Mouse (Mus musculus) hindbrain, embryonic 11.5 days (tissue): ENCODE data around the gene Itfg2. TPM values are rescaled to one million over a fixed set of nuclear protein-coding genes. Genes with fewer than 3 reads are reported as not detected.

ENCODE experiments used
- ATAC-seq: fragments of 200-750 bp; cut with Nextera tagmentation; 2 replicates; pipeline ENCODE4 v1.8.0; 2017; ENCODE audit warnings: mild to moderate bottlenecking, moderate TSS enrichment, moderate library complexity; ENCODE audit not compliant: low FRiP score
- DNase-seq: peaks from one replicate; pipeline ENCODE4 v3.0.0-alpha.2; 2015; ENCODE audit warnings: low spot score
- H3K27ac ChIP-seq: fragments of 300-500 bp; sonication (generic); 2 replicates; pipeline ENCODE4 v1.5.1; 2014; ENCODE audit warnings: mild to moderate bottlenecking, low read depth, low read length
- H3K27me3 ChIP-seq: fragments of 300-500 bp; sonication (generic); 2 replicates; pipeline ENCODE4 v1.6.1; 2014; ENCODE audit warnings: mild to moderate bottlenecking, low read length, moderate library complexity, mixed read lengths; ENCODE audit not compliant: control insufficient read depth, insufficient read depth
- H3K36me3 ChIP-seq: fragments of 300-500 bp; sonication (generic); 2 replicates; pipeline ENCODE4 v1.6.1; 2014; ENCODE audit warnings: mild to moderate bottlenecking, low read length, moderate library complexity, mixed read lengths; ENCODE audit not compliant: control insufficient read depth, insufficient read depth
- H3K4me1 ChIP-seq: fragments of 300-500 bp; sonication (generic); replicated peaks from 2 replicates; pipeline ENCODE4 v1.6.1; 2014; ENCODE audit warnings: low read length, mixed read lengths; ENCODE audit not compliant: control insufficient read depth, insufficient read depth
- H3K4me2 ChIP-seq: fragments of 300-500 bp; sonication (generic); replicated peaks from 2 replicates; pipeline ENCODE4 v1.6.1; 2014; ENCODE audit warnings: mild to moderate bottlenecking, low read depth, low read length
- H3K4me3 ChIP-seq: fragments of 300-500 bp; sonication (generic); 2 replicates; pipeline ENCODE4 v1.5.1; 2014; ENCODE audit warnings: low read depth, low read length
- H3K9ac ChIP-seq: fragments of 300-500 bp; sonication (generic); 2 replicates; pipeline ENCODE4 v1.6.1; 2014; ENCODE audit warnings: low read depth, low read length
- H3K9me3 ChIP-seq: fragments of 300-500 bp; sonication (generic); 2 replicates; pipeline ENCODE4 v1.6.1; 2016; ENCODE audit warnings: low read length; ENCODE audit not compliant: control insufficient read depth
- WGBS: fragments of 180-500 bp; shearing (Covaris S2); extraction: QIAGEN DNeasy Blood & Tissue Kit; methylation state at CpG from one replicate; pipeline ENCODE4 v1.1.7; 2014; 5-methylcytosine and 5-hydroxymethylcytosine counted together
- polyA plus RNA-seq: library from polyadenylated mRNA; unstranded; fragments of >200 nt; fragmentation: Nextera tagmentation; extraction: Ambion mirVana; gene quantifications from 2 replicates; pipeline ENCODE4 v1.2.1, GENCODE M21; 2014

Gene Itfg2
- polyA plus RNA-seq, 1 experiment from 2014 or later, result 32.2 TPM

DNA sequence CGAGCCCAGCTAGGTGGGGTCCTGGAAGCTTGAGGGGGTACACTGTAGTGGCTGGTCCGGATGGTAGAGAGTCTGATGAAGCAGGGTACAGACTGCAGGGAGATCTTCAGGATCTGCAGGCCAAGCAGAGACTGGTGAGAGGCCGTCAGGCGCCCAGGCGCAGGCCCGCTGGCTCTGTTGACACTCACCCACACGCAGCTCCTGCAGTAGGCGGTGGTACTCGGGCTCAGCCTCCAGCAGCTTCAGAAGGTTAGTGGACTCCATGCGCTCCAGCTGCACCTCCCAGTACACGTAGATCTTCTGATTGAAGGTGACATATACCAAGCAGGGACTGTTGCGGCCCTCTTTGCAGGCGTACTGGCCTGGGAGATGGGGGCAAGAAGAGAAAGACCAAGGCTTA lies 14.4 kb downstream of the Itfg2 start:
- Histone ChIP-seq H3K4me1 (no peaks in the 10 kb centered on the region), H3K27ac (no peak overlapping the region), H3K4me3 (no peak overlapping the region), H3K27me3 (no peaks in the 10 kb centered on the region), H3K9ac (no peak overlapping the region), H3K4me2 (no peak overlapping the region), H3K9me3 (no peaks in the 10 kb centered on the region), H3K36me3 (peaks cover 7% of the 10 kb centered on the region; the same call in 1 of the 2 replicates)
- WGBS, result 93% methylated on average over 13 of the region's 13 CpGs
- ATAC-seq (no peak), DNase-seq (no peak)

DNA sequence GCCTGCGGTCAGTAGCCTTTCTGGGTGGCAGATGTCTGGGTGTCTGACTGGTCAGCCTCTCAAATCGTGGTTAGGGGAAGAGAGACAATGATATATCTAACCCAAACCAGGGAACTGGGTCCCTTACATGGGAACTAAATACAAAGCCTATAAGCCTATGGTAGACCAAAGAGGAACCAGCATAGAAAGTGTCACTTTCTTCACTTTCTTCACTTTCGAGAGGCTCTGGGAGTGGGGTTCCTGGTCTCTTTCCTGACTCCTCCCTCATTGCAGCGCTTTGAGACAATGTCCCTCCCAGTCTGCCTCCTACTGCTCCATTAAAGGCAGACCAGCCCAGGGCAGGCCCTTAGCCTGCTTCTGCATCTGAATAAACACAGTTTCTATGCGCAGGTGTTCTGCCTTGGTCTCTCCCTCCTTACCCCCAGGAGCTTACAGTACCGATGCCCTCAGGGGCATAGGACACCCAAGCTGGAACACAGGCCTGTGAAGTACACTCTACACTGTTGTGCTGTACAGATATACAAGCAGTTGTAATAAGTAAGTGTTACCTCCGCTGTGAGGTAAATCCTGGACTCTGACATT lies 16.1 kb downstream of the Itfg2 start:
- Histone ChIP-seq H3K9ac (no peak overlapping the region), H3K36me3 (peaks cover 7% of the 10 kb centered on the region; the same call in 1 of the 2 replicates), H3K27me3 (no peaks in the 10 kb centered on the region), H3K4me1 (no peaks in the 10 kb centered on the region), H3K4me3 (no peak overlapping the region), H3K4me2 (no peak overlapping the region), H3K9me3 (no peaks in the 10 kb centered on the region), H3K27ac (no peak overlapping the region)
- WGBS, result 85% methylated on average over 7 of the region's 7 CpGs
- DNase-seq (no peak), ATAC-seq (no peak)

DNA sequence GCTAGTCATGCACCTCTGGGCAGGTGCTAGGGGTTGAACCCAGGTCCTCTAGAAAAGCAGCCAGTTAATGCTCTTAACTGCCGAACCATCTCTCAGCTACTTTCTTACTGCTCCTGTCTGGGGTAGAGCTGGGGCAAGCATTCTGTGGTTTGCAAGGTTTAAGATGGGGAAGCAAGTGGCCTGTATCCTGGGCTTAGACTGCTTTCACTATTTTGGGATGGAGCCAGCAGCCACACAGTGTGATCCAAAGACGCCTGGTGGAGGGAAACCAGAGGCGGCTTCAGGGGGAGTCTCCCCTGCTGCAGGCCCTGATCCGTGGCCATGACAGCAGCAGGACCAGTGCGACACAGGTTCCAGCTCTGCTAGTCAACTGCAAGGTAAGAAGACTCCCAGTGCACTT lies 20.0 kb downstream of the Itfg2 start:
- no peak overlapping the region for H3K4me3 ChIP-seq
- H3K9me3 ChIP-seq, result no peaks in the 10 kb centered on the region
- H3K4me2 ChIP-seq, result no peak overlapping the region
- H3K4me1 ChIP-seq, result no peaks in the 10 kb centered on the region
- 67% methylated on average over 5 of the region's 5 CpGs for WGBS
- H3K36me3 ChIP-seq, result peaks cover 5% of the 10 kb centered on the region; the same call in 1 of the 2 replicates
- no peak overlapping the region for H3K27ac ChIP-seq
- ATAC-seq, result no peak
- no peak for DNase-seq
- H3K27me3 ChIP-seq, result no peaks in the 10 kb centered on the region
- H3K9ac ChIP-seq, result no peak overlapping the region

DNA sequence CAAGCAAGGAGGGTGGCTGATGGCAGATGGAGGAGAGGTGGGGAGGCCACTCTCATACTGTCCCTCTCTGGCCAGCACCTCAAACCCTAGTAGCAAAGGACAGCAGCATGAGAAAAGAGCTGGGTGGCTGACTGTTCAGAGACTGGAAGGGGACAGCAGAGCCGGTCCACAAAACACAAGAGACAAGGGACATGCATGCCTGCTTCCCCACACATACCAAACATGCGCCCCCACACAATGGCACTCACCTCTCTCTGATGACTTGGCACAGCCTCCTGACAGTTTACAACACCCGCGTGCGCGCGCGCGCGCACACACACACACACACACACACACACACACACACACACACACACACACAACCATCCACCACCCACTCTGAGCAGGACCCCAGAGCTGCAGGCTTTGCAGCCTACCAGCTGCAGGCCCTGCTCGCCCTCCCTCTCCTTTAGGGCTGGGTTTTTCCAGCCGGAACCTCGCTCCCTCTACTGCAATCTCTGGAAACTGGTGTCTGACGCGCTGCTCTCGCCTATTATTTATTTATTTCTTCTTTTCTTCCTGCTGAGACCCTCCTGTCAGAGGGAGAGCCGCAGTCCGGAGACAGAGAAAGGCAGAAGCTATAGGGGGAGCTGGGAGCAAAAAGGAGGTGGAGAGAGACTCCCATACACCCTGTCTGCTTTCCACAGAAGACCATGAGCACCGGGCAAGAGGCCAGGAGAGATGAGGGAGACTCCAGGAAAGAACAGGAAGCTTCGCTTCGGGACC lies 25.1 kb downstream of the Itfg2 start:
- Histone ChIP-seq H3K9ac (no peak overlapping the region), H3K27me3 (no peaks in the 10 kb centered on the region), H3K36me3 (no peaks in the 10 kb centered on the region), H3K4me3 (no peak overlapping the region), H3K9me3 (no peaks in the 10 kb centered on the region), H3K4me1 (no peaks in the 10 kb centered on the region), H3K4me2 (peak overlapping the region; percentile 12; the same call in 1 of the 2 replicates), H3K27ac (no peak overlapping the region)
- 46% methylated on average over 20 of the region's 21 CpGs for WGBS
- peak; percentile 63 for ATAC-seq
- DNase-seq, result peak; percentile 18

DNA sequence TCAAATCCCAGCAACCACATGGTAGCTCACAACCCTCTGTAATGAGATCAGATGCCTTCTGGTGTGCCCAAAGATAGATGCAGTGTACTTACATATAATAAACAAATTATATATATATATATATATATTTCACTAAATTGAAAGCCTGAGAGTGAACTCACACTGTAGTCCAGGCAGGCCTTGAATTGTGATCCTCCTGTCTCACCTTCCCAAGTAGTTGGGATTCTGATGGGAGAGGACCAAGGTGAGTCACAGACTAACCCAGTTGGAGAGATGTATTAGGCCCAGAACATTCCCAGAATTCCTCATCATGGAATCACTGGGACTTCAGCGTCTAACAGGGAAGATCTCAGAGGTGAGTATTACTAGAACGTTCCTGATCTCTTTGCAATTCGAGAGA lies 25.7 kb downstream of the Itfg2 start, which contains the start of gene Nrip2:
Gene Nrip2 (plus strand): TSS at position 301 of the 400 bp plus-strand sequence.
- Histone ChIP-seq H3K9ac (no peak within 1 kb of the TSS), H3K36me3 (no peaks in the 10 kb centered on the region), H3K27me3 (no peaks in the 10 kb centered on the region), H3K27ac (no peak within 1 kb of the TSS), H3K9me3 (no peaks in the 10 kb centered on the region), H3K4me3 (no peak within 1 kb of the TSS), H3K4me2 (peak within 1 kb of the TSS; percentile 12; the same call in 1 of the 2 replicates), H3K4me1 (no peaks in the 10 kb centered on the region)
- no peak for DNase-seq
- no peak for ATAC-seq
- WGBS, result 83% methylated on average over 3 of the region's 3 CpGs

DNA sequence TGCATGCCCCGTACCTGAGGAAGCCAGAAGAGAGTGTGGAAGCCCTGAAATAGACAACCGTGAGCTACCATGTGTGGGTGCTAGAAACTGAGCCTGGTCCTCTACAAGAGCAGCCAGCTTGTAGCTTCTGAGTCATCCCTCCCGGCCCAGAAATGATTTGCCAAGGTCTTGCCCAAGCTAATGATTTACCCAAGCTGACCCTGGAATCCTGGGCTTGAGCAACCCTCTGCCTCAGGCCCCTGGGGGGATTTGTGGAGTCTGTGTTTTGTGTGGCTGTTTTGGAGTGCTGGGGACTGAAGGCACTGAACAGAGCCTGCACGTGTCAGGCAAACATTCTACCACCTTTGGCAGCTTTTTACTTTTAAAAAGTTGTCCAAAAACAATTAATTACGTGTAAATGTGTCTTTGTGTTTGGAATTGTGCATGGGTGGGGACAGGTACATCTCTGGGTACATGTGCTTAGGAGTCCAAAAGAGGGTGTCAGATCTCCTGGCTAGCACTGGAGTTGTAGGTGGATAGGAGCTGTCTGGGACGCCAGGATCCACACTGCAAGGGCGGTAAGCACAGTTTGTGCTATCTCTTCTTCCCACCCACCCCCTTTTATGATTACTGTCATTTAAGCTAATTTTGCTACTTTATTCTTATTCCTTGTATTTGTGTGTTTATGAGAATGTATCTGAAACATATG lies 27.0 kb downstream of the Itfg2 start:
- Histone ChIP-seq H3K9me3 (no peaks in the 10 kb centered on the region), H3K27ac (no peak overlapping the region), H3K4me1 (no peaks in the 10 kb centered on the region), H3K27me3 (no peaks in the 10 kb centered on the region), H3K9ac (no peak overlapping the region), H3K4me3 (no peak overlapping the region), H3K36me3 (no peaks in the 10 kb centered on the region), H3K4me2 (no peak overlapping the region)
- 81% methylated on average over 7 of the region's 7 CpGs for WGBS
- ATAC-seq (no peak), DNase-seq (no peak)

DNA sequence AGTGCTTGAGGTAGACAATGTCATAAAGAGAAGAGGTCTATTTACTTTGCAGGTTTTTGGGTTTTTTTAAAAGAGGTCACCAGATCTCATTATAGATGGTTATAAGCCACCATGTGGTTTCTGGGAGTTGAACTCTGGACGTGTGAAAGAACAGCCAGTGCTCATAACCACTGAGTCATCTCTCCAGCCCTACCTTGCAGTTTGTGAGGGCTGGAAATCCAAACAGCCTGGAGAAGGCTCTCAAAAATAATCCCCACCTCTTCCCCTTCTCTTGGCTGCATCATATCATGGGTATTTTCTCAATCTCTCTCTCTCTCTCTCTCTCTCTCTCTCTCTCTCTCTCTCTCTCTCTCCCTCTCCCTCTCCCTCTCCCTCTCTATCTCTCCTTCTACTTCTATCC lies 34.0 kb downstream of the Itfg2 start:
- no peak overlapping the region for H3K9ac ChIP-seq
- no peak overlapping the region for H3K4me2 ChIP-seq
- no peaks in the 10 kb centered on the region for H3K27me3 ChIP-seq
- ATAC-seq (no peak), DNase-seq (no peak)
- H3K4me1 ChIP-seq, result no peaks in the 10 kb centered on the region
- whole genome bisulfite sequencing, result 56% methylated on average over 1 of the region's 1 CpGs
- no peaks in the 10 kb centered on the region for H3K9me3 ChIP-seq
- H3K4me3 ChIP-seq, result no peak overlapping the region
- no peak overlapping the region for H3K27ac ChIP-seq
- no peaks in the 10 kb centered on the region for H3K36me3 ChIP-seq

DNA sequence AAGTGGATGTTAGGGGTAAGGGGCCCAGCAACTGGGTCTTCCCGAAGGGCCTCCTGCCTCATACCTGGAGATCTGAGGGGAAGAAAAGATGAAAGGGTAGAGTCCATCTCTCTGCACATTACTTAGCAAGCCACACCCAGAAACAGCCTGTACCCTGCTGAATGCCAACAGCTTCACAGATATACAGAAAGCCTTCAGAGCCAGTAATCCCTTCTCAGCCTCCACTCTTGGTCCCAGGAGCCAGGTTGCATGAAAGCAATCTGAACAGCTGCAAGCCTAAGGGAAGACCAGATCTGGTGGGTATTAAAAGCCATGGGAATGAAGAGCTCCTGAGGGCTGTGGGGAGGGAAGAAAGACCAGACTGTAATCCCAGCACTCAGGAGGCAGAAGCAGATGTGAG lies 35.5 kb downstream of the Itfg2 start:
- no peaks in the 10 kb centered on the region for H3K36me3 ChIP-seq
- H3K9ac ChIP-seq, result no peak overlapping the region
- H3K9me3 ChIP-seq, result no peaks in the 10 kb centered on the region
- ATAC-seq (no peak), DNase-seq (no peak)
- no peaks in the 10 kb centered on the region for H3K4me1 ChIP-seq
- H3K27ac ChIP-seq, result no peak overlapping the region
- H3K27me3 ChIP-seq, result no peaks in the 10 kb centered on the region
- WGBS, result 88% methylated on average over 1 of the region's 1 CpGs
- H3K4me3 ChIP-seq, result no peak overlapping the region
- no peak overlapping the region for H3K4me2 ChIP-seq
